Mouse (Mus musculus) spleen, adult 12 weeks (tissue): Measurements from ENCODE around the gene Bst1.

Experiments used
- DNase-seq: peaks from one replicate; pipeline ENCODE4 v3.0.0; 2022; ENCODE audit warnings: low spot score

Bst1 gene

GRCm38 (mm10) chr5:43810427-43811062 lies 8.1 kb upstream of the Bst1 start:
- DNase-seq, result no peak

- DNase-seq, result no peak
These were observed 4.1 kb upstream of the Bst1 start for GRCm38 (mm10) chr5:43814536-43814935.

- no peak for DNase-seq
These were observed 2.9 kb upstream of the Bst1 start for GRCm38 (mm10) chr5:43815769-43816168.

- DNase-seq, result no peak
These were observed 2.1 kb downstream of the Bst1 start for GRCm38 (mm10) chr5:43820785-43821184.

GRCm38 (mm10) chr5:43821538-43821937 lies 2.9 kb downstream of the Bst1 start, which contains the start of gene Fbxl5:
Fbxl5 (minus strand) TSS chr5:43821638.
- no peak for DNase-seq

GRCm38 (mm10) chr5:43822199-43822598 lies 3.5 kb downstream of the Bst1 start:
- no peak for DNase-seq

- DNase-seq, result no peak
These were observed 4.1 kb downstream of the Bst1 start for GRCm38 (mm10) chr5:43822824-43823223.

- DNase-seq, result peak; percentile 31
These were observed 5.9 kb downstream of the Bst1 start for GRCm38 (mm10) chr5:43824580-43824979.

GRCm38 (mm10) chr5:43826883-43827282 lies 8.2 kb downstream of the Bst1 start:
- DNase-seq, result no peak

GRCm38 (mm10) chr5:43827366-43827765 lies 8.7 kb downstream of the Bst1 start:
- DNase-seq, result no peak

- DNase-seq, result no peak
These were observed 17.9 kb downstream of the Bst1 start for GRCm38 (mm10) chr5:43836590-43836989.

GRCm38 (mm10) chr5:43837372-43837771 lies 18.7 kb downstream of the Bst1 start:
- DNase-seq, result no peak

GRCm38 (mm10) chr5:43841144-43842010 lies 22.7 kb downstream of the Bst1 start:
- no peak for DNase-seq

- DNase-seq, result no peak
These were observed 23.3 kb downstream of the Bst1 start for GRCm38 (mm10) chr5:43842011-43842285.

GRCm38 (mm10) chr5:43842576-43843155 lies 24.0 kb downstream of the Bst1 start:
- no peak for DNase-seq

GRCm38 (mm10) chr5:43845083-43845482 lies 26.4 kb downstream of the Bst1 start:
- DNase-seq, result no peak

GRCm38 (mm10) chr5:43845646-43846045 lies 27.0 kb downstream of the Bst1 start:
- no peak for DNase-seq

- DNase-seq, result no peak
These were observed 27.5 kb downstream of the Bst1 start for GRCm38 (mm10) chr5:43846227-43846626.

GRCm38 (mm10) chr5:43847555-43847954 lies 28.9 kb downstream of the Bst1 start:
- no peak for DNase-seq

GRCm38 (mm10) chr5:43848275-43848674 lies 29.6 kb downstream of the Bst1 start:
- DNase-seq, result no peak

GRCm38 (mm10) chr5:43853096-43853867 lies 34.6 kb downstream of the Bst1 start:
- DNase-seq, result no peak

- no peak for DNase-seq
These were observed 35.3 kb downstream of the Bst1 start for GRCm38 (mm10) chr5:43853868-43854488.
